Mouse (Mus musculus) intestine, embryonic 16.5 days (tissue): Measurements from ENCODE around the gene Sv2c. TPM values are rescaled to one million over a fixed set of nuclear protein-coding genes. Genes with fewer than 3 reads are reported as not detected.

Experiments used
- ATAC-seq: fragments of 200-750 bp; cut with Nextera tagmentation; 2 replicates; pipeline ENCODE4 v1.8.0; 2017; ENCODE audit warnings: moderate TSS enrichment, moderate library complexity
- H3K27ac ChIP-seq: fragments of 300-500 bp; sonication (generic); 2 replicates; pipeline ENCODE4 v1.5.1; 2014; ENCODE audit warnings: mild to moderate bottlenecking, low read length
- H3K27me3 ChIP-seq: fragments of 300-500 bp; sonication (generic); replicated peaks from 2 replicates; pipeline ENCODE4 v1.6.1; 2014; ENCODE audit warnings: low read length, control low read depth, mixed read lengths; ENCODE audit not compliant: control insufficient read depth, insufficient read depth
- H3K36me3 ChIP-seq: fragments of 300-500 bp; sonication (generic); 2 replicates; pipeline ENCODE4 v1.6.1; 2014; ENCODE audit warnings: low read length, control low read depth; ENCODE audit not compliant: control insufficient read depth, insufficient read depth
- H3K4me1 ChIP-seq: fragments of 300-500 bp; sonication (generic); 2 replicates; pipeline ENCODE4 v1.6.1; 2014; ENCODE audit warnings: low read length, control low read depth, mixed read lengths; ENCODE audit not compliant: control insufficient read depth, insufficient read depth
- H3K4me2 ChIP-seq: fragments of 300-500 bp; sonication (generic); 2 replicates; pipeline ENCODE4 v1.6.1; 2014; ENCODE audit warnings: low read depth, low read length, control low read depth
- H3K4me3 ChIP-seq: fragments of 300-500 bp; sonication (generic); 2 replicates; pipeline ENCODE4 v1.5.1; 2014; ENCODE audit warnings: mild to moderate bottlenecking, low read length
- H3K9ac ChIP-seq: fragments of 300-500 bp; sonication (generic); 2 replicates; pipeline ENCODE4 v1.6.1; 2014; ENCODE audit warnings: low read depth, low read length
- H3K9me3 ChIP-seq: fragments of 300-500 bp; sonication (generic); 2 replicates; pipeline ENCODE4 v1.6.1; 2016; ENCODE audit warnings: low read length, control low read depth; ENCODE audit not compliant: control insufficient read depth
- WGBS: fragments of 180-500 bp; shearing (Covaris S2); extraction: QIAGEN DNeasy Blood & Tissue Kit; methylation state at CpG from one replicate; pipeline ENCODE4 v1.1.7; 2014; 5-methylcytosine and 5-hydroxymethylcytosine counted together
- polyA plus RNA-seq: library from polyadenylated mRNA; unstranded; fragments of >200 nt; fragmentation: Nextera tagmentation; extraction: Ambion mirVana; gene quantifications from 2 replicates; pipeline ENCODE4 v1.2.1, GENCODE M21; 2015

Sv2c gene
- 1.1 and 1.8 TPM in 2 replicates for polyA plus RNA-seq

GRCm38 (mm10) chr13:96132401-96132816 lies at the start of gene Sv2c:
Gene Sv2c (minus strand): TSS chr13:96132577.
- WGBS = under 1% methylated on average over 44 of the region's 44 CpGs
- ATAC-seq = peak; percentile 73
- Histone ChIP-seq H3K27ac (no peak within 1 kb of the TSS), H3K36me3 (no peaks in the 10 kb centered on the region), H3K4me2 (peak within 1 kb of the TSS; percentile 64), H3K4me3 (peak within 1 kb of the TSS; percentile 39), H3K27me3 (peaks cover 49% of the 10 kb centered on the region), H3K9me3 (no peaks in the 10 kb centered on the region), H3K9ac (peak within 1 kb of the TSS; percentile 55), H3K4me1 (peaks cover 15% of the 10 kb centered on the region)

GRCm38 (mm10) chr13:96180671-96181161 lies 48.3 kb upstream of the Sv2c start:
- Histone ChIP-seq H3K4me3 (no peak overlapping the region), H3K4me2 (no peak overlapping the region), H3K9ac (no peak overlapping the region), H3K36me3 (no peaks in the 10 kb centered on the region), H3K4me1 (no peaks in the 10 kb centered on the region; the same call in 1 of the 2 replicates), H3K27ac (no peak overlapping the region), H3K27me3 (no peaks in the 10 kb centered on the region), H3K9me3 (no peaks in the 10 kb centered on the region)
- no peak for ATAC-seq
- 76% methylated on average over 13 of the region's 13 CpGs for WGBS

DNA sequence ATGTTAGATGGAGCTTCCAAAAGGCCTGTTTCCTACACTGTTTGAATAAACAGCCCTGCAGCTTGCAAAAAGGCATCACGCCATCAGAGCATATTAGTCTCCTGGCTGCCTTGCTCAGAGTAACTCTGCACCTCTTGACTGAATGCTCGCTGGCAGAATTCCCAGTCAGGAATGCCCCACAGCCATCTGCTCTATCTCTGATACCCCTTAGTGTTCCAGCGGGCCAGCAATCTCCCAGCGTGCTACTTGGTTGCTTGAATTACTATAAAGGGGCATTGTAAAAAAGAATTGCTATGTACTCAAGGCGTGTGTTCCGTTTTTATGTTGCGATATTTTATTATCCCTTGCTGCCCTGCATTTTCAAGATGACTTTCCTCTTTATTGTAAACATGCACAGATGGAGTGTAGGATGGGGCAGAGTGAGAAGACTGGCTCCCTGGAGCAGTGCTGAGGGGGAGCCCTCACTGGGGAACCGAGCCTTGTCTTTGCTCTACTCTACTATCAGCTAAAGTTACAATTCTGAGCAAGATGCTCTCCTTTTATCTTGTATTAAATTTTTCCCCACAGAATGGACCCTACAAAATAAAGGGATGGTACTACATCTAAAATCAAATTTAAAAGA lies 43.3 kb upstream of the Sv2c start:
- Histone ChIP-seq H3K27me3 (no peaks in the 10 kb centered on the region), H3K4me2 (no peak overlapping the region), H3K27ac (peak overlapping the region; percentile 23), H3K4me1 (no peaks in the 10 kb centered on the region; the same call in 1 of the 2 replicates), H3K4me3 (no peak overlapping the region), H3K9ac (no peak overlapping the region), H3K36me3 (no peaks in the 10 kb centered on the region), H3K9me3 (no peaks in the 10 kb centered on the region)
- peak; percentile 96 for ATAC-seq
- WGBS = 18% methylated on average over 8 of the region's 8 CpGs

DNA sequence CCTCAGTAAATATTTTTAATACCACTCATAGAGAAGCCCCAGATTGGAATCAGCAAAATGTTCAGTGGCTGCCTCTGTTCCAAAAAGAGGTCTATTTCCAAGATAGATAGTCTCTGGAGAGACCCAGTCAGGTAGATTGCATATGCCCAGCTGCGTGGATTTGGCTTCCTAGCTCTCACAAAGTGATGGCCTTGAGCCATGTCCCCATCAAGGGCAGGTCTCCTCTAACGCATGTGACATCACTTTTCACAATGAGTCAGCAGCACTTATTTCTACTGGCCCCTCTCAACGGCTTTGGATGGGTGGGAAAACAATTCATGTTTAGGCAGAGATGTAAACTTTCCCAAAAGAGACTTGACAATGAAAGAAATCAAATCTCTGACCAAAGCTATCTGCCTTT lies 41.3 kb upstream of the Sv2c start:
- 67% methylated on average over 3 of the region's 3 CpGs for WGBS

DNA sequence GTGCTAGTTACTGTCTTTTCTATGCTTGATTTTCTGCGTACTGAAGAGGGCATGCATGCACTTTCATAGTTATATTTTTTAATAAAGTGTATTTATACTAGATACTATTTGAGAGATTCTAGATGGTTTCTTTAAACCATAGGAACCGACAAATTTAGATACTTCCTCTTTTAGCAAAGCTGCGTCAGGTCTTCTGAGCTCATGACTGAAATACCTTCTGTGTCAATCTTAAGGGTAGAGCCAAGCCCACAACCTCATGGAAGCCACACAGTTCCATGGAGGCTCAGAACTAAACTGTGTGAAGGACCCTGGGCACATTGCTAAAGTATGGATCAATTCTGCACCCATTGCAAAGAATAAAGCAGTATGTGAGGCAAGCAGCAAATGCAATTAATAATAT lies 39.9 kb upstream of the Sv2c start:
- Histone ChIP-seq H3K27ac (no peak overlapping the region), H3K9ac (no peak overlapping the region), H3K4me1 (peaks cover 6% of the 10 kb centered on the region; the same call in 1 of the 2 replicates), H3K27me3 (no peaks in the 10 kb centered on the region), H3K36me3 (no peaks in the 10 kb centered on the region), H3K4me2 (no peak overlapping the region), H3K4me3 (no peak overlapping the region), H3K9me3 (no peaks in the 10 kb centered on the region)
- no peak for ATAC-seq
- 85% methylated on average over 3 of the region's 3 CpGs for WGBS

More for the DNA sequence above, 41.3 kb upstream of the Sv2c start:
- Histone ChIP-seq H3K9ac (no peak overlapping the region), H3K27me3 (no peaks in the 10 kb centered on the region), H3K27ac (no peak overlapping the region), H3K4me2 (no peak overlapping the region), H3K4me1 (peaks cover 5% of the 10 kb centered on the region; the same call in 1 of the 2 replicates), H3K4me3 (no peak overlapping the region), H3K36me3 (no peaks in the 10 kb centered on the region), H3K9me3 (no peaks in the 10 kb centered on the region)
- no peak for ATAC-seq

DNA sequence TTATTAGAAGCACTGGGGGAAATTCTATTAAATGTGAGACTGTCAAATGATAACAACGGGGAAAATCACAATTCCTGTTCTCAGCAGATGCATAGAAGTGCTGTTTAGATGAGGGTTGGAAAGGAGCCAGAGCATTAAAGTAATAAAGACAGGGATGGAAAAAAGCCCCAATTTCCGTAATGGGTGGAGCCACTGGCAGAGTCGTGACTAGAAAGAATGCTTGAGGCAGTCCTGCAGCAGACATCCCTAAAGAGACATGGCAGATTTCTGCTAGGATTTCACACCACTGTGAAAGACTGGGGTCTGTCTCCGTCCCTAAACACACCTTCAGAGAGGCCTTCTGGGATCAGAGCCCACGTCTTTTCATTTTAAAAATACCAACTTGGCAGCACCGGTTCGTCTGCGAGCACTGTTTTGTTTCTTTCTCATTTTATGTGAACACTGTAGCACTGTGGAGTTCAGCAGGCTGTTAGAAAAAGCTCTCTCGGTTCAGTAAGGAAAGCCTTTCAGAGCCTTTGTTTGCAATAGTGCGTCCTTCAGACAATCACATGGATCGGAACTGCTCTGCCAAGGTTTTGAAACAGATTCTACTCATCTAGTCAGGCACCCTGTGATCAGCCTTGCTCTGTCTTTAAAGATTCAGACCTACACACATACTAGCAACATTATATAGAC lies 36.8 kb upstream of the Sv2c start:
- Histone ChIP-seq H3K27ac (peak overlapping the region; percentile 54), H3K4me2 (peak overlapping the region; percentile 33; the same call in 1 of the 2 replicates), H3K4me1 (0 out of 2 replicates have a peak, but pooled peaks cover 6% of the 10 kb centered on the region), H3K9me3 (no peaks in the 10 kb centered on the region), H3K9ac (0 out of 2 replicates have a peak overlapping the region, but pooled peaks have one; percentile 43), H3K36me3 (no peaks in the 10 kb centered on the region), H3K4me3 (peak overlapping the region; percentile 18; the same call in 1 of the 2 replicates), H3K27me3 (no peaks in the 10 kb centered on the region)
- ATAC-seq = peak; percentile 36; the same call in 1 of the 2 replicates
- 42% methylated on average over 11 of the region's 11 CpGs for WGBS

- H3K36me3 ChIP-seq = no peaks in the 10 kb centered on the region
- H3K4me2 ChIP-seq = no peak overlapping the region
- no peaks in the 10 kb centered on the region for H3K27me3 ChIP-seq
- no peak for ATAC-seq
- 0 out of 2 replicates have a peak, but pooled peaks cover 6% of the 10 kb centered on the region for H3K4me1 ChIP-seq
- H3K4me3 ChIP-seq = no peak overlapping the region
- no peak overlapping the region for H3K27ac ChIP-seq
- 79% methylated on average over 2 of the region's 2 CpGs for WGBS
- H3K9me3 ChIP-seq = no peaks in the 10 kb centered on the region
- H3K9ac ChIP-seq = no peak overlapping the region
Observed at GRCm38 (mm10) chr13:96166593-96166992, 34.2 kb upstream of the Sv2c start.

DNA sequence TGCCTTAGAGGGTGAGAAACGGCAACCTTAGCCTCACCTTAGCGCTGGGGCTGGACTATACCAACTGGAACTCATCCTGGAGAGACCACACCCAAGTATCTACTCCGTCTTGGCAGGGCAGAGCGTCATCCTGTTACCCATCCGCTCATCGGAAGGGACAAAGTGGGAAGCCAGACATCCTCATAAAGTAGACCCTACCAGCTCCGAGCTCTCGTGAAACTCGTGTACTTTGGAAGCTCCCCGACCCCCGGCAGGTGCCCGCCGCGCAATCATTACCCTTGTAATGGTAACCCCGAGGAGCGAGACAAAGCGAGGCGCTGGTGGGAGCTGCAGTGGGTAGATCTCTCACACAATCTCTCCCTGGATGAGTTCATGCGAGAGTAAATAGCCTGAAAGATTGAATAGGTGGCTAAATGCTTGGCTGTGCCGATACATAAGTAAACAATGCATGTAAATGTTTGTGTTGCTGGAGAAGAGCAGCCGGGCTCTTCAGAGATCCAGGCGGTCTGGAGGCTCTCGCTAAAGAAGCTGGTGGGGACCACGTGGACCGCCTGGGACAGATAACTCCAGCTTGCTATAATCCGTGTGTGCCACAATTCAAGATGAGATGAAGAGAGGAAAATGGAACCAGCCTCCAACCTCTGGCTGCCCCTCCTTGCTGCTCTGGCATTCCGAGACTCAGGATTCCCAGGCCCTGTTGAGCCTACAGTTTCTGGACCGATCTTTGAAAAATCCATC lies 1.2 kb upstream of the Sv2c start:
- 2% methylated on average over 28 of the region's 28 CpGs for whole genome bisulfite sequencing
- Histone ChIP-seq H3K4me3 (peak overlapping the region; percentile 39), H3K9ac (no peak overlapping the region), H3K36me3 (no peaks in the 10 kb centered on the region), H3K27ac (no peak overlapping the region), H3K4me2 (peak overlapping the region; percentile 64), H3K4me1 (peaks cover 15% of the 10 kb centered on the region), H3K27me3 (peaks cover 49% of the 10 kb centered on the region), H3K9me3 (no peaks in the 10 kb centered on the region)
- 0 out of 2 replicates have a peak, but pooled peaks have one; percentile 37 for ATAC-seq

DNA sequence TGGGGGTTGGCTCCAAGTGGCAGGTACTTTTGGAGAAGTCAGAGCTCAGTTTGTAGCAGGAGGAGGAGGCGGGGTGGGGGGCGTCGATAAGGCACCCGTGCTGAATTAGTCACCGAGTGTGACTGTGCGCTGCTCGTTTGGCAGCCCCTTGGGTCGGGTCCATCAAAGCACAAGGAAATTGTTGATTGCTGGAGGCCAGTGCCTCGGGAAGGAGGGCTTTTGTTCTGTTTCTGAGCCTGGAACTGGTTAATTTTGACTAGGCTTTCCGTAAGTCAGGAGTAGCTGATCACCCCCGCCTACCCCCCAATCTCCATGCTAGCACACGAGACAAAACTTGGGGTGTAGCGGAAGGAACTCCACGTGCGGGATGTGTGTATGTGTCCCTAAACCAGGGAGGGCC lies 456 bp upstream of the Sv2c start:
- H3K9me3 ChIP-seq = no peaks in the 10 kb centered on the region
- no peak overlapping the region for H3K27ac ChIP-seq
- peaks cover 15% of the 10 kb centered on the region for H3K4me1 ChIP-seq
- peak overlapping the region; percentile 39 for H3K4me3 ChIP-seq
- 1% methylated on average over 15 of the region's 15 CpGs for WGBS
- H3K4me2 ChIP-seq = peak overlapping the region; percentile 64
- H3K36me3 ChIP-seq = no peaks in the 10 kb centered on the region
- ATAC-seq = peak; percentile 42
- peak overlapping the region; percentile 55 for H3K9ac ChIP-seq
- peaks cover 49% of the 10 kb centered on the region for H3K27me3 ChIP-seq
